Mouse (Mus musculus): Measurements from ENCODE around the gene Yif1a.

Yif1a gene

DNA sequence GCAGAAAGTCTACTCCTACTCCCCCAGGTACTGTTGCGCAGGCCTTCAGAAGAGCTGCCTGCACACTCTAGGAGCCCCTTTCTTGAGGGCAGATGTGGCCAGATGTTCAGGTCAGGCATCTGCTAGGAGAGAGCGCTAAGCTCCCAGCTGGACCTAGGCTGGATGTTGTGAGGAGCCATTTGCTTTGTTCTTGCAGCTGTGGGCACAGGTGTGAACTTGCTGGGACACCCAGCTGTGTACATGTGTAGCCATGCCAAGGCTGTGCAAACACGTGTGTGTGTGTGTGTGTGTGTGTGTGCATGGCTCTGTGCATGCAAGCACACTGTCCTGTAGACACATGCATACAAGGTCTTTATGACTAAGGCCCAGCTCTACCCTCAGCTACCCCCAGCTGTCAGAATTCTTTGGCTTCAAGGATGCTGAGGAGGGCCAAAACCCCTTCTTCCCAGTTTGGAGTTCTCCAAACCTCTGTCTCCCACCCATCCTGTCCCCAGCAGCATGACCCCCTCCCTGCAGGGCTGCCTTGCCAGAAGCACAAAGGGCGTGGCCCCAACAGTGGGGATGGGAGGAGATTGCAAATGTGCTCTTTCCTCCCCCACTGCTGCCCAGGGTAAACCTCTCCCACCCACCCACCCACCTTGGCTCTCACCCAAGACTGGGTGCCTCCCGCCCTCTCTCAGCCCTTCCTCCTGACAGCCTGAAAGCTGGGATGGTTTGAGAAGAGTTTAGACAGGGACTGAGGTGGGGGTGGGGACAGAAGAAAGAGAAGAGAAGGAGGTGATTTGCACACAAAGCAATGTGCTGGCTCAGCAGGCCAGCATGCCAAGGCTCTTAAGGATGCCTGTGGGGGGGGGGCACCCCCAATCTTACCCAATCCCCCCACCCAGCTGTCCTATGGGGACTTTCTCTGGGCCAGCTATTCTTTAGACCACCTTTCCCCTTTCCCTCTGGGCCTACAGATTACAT lies 27.7 kb upstream of the Yif1a start:
- no peak for DNase-seq (ENCODE audit: low read depth, low spot score)

DNA sequence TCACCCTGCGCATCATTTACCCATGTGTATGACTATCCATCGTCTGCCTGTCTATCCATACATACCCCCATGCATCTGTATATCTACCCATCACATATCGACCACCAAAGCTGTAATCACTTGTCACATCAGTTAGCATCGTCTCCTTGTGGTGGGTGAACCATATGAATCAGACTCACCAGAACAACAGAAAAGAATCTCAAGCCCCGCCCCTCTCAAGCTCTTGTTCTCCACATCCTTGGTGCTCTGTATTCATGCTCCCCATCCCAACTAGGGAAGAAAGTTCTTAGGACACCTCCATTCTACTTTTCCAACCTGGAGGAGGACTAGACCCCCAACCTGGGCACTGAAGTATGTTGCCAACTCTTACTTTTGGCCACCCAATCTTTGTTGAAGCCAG lies 26.3 kb upstream of the Yif1a start:
- no peak for DNase-seq (ENCODE audit: low read depth, low spot score)

DNA sequence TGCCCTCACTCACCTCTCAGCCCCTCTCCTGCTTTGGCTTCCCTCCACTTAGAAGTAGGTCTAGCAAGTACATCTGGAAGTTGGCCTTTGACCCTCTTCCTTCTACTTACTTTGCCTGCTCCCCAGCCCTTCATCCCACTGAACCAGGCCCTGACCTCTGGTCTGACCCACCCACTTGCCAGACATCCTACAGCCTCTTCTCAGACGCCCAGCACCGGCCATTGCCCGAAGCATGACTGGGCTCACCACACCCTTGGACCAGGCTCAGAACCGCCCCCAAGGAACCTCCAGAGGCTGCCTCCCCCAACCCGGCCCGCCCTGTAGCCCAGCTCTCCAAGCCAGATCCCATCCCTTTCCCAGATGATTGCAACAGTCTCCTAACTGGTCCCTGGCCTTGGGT lies 25.9 kb upstream of the Yif1a start:
- no peak for DNase-seq (ENCODE audit: low read depth, low spot score)

DNA sequence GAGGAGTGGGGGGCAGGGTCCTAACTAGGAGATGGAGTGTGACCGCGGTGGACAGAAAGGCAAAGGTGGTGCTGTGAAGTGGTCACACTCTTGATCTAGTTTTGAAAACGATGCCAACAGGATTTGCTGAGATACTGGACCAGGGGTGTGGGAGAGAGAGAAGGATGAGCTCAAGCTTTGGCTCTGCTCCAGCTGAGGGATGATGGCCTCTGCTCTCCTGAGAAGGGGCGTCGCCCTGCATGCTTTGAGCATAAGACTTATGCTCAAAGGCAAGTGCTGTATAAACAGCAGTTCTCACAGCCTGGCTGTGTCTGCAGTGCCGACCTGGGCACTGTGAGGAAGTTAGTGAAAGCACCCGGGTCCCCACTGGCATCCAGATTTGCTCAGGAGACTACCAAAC lies 23.2 kb upstream of the Yif1a start:
- DNase-seq (ENCODE audit: low read depth, low spot score): no peak

DNA sequence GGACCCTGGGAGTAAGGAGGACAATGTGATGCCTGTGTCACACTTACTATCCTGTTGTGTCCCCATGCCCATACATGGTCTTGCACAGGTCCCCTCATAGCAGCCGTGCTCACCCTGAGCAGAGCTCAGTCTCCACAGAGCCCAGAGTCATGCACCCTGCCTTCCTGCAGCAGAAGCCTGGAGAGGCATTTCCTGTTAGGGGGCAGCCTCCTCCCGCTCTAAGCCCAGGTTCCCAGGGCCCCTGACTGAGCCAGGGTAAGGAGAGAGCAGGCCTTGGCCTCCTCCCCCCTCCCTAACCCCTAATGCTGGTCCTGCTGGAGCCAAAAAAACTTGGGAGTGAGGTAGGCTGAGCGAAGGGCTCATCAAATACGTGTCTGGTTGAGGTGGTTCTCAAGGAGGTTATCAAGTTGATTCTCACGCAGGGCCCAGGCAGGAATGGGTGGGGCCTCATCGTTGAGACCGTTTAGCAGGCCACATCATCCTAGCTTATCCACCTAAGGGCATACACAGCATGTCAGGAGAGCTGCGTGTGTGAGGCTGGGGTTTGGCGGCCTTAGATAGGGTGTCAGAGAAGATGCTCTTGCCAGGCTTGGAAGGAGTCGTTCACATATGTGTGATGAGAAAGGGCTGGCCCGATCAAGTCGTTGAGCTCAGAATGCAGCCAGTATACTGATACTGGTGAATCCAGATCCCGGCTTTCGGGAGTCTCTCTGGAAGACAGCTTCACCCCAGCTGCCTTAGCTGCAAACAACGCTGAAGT lies 21.1 kb upstream of the Yif1a start:
- DNase-seq (ENCODE audit: low read depth, low spot score): no peak

DNA sequence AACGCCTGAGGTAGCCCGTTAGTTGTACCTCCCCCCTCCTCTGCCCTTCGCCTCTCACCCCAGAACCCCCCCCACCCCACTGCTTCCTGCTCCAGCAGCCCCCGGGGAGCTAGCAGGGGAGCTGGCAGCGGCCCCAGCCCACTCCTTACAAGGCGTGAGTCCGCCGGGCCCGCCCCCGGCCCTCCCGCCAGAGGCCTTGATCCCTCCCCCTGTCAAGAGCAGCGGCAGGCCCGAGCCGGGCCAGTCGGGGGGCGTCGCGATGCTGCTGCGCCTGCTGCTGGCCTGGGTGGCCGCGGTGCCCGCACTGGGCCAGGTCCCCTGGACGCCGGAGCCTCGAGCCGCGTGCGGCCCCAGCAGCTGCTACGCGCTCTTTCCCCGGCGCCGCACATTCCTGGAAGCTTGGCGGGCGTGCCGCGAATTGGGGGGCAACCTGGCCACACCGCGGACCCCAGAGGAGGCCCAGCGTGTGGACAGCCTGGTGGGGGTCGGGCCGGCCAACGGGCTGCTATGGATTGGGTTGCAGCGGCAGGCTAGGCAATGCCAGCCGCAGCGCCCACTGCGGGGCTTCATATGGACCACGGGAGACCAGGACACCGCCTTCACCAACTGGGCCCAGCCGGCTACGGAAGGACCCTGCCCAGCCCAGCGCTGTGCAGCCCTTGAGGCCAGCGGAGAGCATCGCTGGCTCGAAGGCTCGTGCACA lies 20.3 kb upstream of the Yif1a start, which contains the start of gene Cd248:
Gene Cd248 (plus strand): TSS at position 212 of the 703 bp plus-strand sequence.
- DNase-seq (ENCODE audit: low read depth, low spot score): no peak

DNA sequence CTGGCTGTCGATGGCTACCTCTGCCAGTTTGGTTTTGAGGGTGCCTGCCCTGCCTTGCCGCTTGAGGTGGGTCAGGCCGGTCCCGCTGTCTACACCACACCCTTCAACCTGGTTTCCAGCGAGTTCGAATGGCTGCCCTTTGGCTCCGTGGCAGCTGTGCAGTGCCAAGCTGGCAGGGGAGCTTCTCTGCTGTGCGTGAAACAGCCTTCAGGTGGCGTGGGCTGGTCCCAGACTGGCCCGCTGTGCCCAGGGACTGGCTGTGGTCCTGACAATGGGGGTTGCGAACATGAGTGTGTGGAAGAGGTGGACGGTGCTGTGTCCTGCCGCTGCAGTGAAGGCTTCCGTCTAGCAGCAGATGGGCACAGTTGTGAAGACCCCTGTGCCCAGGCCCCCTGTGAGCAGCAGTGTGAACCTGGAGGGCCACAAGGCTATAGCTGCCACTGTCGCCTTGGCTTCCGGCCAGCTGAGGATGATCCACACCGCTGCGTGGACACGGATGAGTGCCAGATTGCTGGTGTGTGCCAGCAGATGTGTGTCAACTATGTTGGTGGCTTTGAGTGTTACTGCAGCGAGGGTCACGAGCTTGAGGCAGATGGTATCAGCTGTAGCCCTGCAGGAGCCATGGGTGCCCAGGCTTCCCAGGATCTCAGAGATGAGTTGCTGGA lies 19.6 kb upstream of the Yif1a start:
- DNase-seq (ENCODE audit: low read depth, low spot score): no peak

DNA sequence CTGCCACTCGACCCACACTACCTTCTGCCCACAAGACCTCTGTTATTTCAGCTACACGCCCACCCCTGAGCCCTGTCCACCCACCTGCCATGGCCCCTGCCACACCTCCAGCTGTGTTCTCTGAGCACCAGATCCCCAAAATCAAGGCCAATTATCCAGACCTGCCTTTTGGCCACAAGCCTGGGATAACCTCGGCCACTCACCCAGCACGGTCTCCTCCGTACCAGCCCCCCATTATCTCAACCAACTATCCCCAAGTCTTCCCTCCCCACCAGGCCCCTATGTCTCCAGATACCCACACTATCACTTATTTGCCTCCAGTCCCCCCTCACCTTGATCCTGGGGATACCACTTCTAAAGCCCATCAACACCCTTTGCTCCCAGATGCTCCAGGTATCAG lies 18.9 kb upstream of the Yif1a start:
- no peak for DNase-seq (ENCODE audit: low read depth, low spot score)

DNA sequence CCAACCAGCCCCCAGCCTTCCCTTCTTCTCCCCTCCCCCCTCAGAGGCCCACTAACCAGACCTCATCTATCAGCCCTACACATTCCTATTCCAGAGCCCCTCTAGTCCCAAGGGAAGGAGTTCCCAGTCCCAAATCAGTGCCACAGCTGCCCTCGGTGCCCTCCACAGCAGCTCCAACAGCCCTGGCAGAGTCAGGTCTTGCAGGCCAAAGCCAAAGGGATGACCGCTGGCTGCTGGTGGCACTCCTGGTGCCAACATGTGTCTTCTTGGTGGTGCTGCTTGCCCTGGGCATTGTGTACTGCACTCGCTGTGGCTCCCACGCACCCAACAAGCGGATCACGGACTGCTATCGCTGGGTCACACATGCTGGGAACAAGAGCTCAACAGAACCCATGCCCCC lies 18.4 kb upstream of the Yif1a start:
- no peak for DNase-seq (ENCODE audit: low read depth, low spot score)

DNA sequence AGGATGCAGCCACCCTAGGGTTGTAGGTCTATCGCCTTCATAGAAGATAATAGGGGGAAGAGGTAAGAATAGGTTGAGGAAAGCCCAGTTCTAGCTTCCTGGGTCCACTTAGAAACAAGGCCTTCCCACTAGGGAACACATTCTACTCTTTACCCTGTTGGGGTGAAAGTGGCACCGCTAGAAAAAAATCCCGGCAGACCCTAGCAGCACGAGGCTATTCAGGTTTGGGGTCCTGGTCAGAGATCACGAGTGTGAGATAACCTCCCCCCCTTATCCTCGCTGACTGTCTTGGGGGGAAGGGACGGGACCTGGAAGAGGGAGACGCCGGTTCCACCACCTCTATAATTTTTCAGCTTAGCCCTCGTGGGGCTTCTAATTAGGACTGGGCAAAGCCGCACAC lies 17.3 kb upstream of the Yif1a start:
- DNase-seq (ENCODE audit: low read depth, low spot score): no peak

DNA sequence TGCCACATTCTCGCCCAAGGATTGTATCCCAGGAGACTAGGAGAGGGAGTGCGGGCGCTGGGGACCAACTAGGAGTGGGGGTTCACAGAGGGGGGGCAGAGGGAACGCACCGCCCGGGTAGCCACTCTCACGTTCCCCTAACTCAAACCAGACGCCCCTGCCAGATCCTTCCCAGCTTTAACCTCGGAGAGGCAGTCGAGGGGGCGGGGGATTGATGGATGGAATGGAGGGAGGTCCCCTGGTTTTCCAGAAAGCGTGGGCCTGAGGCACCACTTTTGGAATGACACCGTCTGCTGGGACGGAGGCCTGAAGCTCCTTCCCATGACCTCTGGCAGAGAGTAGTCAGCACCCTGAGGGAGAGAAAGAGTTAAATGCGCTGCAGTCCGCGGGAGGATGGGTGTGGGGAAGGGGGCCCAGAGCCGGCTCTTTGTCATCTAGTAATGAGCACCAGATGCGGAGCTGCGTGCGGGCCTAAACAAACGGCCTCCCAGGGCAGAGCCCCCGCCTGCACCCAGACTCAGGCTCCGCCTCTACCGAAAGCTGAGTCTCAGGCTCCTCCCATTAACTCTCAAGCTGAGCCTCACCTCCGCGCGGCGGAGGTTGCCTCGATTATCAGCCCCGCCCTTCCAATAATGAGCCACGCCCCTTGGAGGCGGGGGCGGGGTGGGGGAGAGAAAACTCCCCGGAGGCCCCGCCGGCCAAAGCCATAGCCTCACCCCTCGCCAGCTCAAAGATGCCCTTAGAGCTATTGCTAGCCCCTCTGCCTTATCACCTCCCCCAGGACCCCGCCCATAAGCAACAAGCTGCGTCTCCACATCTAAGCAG lies 16.6 kb upstream of the Yif1a start:
- DNase-seq (ENCODE audit: low read depth, low spot score): no peak

DNA sequence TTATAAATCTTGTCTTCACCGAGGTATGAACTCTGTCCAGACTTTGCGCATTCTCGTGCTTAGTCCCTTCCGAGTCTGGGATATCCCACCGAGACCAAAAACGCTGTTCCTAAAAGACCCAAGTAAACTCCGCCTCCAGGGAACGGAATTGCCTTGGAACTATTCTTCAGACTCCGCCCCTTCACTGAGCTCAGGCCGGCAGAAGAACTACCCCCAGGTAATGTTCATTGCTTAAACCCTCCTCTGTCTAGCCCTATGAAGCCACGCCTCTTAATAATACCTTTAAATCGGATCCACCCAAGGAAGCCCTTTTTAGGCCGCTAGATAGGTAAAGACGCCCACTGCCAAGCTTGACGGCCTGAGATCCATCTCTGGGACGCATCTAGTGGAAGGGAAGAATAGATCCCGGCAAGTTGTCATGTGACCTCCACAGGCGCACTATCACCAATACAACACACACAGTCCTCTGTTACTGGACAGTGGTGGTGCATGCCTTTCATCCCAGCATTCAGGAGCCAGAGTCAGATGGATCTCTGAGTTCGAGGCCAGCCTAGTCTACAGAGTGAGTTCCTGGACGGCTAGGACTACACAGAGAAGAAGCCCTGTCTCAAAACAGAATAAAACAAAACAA lies 15.8 kb upstream of the Yif1a start:
- no peak for DNase-seq (ENCODE audit: low read depth, low spot score)

DNA sequence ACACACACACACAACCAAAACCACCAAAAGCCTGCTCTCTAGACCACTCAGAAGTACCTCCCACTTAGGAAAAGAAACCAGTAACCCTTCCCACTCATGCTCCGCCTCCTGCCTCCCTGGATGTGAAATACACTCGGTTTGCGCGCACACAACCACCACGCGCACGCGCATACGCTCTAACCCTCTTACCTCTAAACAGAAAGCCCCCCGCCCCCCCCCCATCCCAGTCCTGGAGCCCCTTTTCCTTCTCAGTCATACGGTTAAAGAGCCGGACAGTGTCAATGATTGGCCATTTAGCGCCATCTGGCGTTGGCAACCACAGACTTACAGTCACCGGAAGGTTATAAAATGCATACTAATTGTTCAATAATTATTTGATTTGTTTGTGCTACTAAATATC lies 15.3 kb upstream of the Yif1a start:
- no peak for DNase-seq (ENCODE audit: low read depth, low spot score)

DNA sequence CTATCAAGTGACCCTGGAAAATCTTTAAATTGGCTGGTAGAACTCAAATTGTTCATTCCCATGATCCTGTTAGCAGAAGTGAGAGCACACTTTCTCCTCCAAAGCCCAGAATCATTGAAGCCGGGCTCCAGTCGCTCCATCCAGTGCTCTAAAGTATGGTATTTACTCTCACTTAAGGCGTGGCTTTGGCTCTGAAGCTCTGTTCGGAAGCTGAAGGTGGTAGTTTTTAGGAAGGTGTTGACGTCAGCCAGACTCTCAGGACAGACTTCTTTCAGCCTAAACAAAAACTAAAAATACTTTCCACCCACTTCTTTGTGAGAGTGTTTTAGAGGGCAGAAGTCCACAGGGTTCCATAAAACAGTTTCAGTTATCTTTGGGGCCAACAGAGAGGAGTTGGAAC lies 14.8 kb upstream of the Yif1a start:
- DNase-seq (ENCODE audit: low read depth, low spot score): no peak

DNA sequence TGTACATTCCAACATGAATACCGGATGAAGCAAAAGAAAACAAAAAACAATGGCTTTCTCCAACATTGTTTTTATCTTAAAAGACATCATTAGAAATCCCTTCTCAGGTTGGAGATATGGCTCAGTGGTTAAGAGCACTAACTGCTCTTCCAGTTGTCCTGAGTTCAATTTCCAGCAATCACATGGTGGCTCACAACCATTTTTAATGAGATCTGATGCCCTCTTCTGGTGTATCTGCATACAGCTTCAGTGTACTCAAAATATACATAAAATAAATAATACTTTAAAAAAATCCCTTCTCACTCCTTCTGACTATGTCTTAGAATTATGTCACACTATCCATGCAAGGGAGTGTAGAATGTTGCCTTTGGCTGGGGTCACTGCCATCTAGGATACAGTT lies 9.1 kb upstream of the Yif1a start:
- DNase-seq (ENCODE audit: low read depth, low spot score): no peak

DNA sequence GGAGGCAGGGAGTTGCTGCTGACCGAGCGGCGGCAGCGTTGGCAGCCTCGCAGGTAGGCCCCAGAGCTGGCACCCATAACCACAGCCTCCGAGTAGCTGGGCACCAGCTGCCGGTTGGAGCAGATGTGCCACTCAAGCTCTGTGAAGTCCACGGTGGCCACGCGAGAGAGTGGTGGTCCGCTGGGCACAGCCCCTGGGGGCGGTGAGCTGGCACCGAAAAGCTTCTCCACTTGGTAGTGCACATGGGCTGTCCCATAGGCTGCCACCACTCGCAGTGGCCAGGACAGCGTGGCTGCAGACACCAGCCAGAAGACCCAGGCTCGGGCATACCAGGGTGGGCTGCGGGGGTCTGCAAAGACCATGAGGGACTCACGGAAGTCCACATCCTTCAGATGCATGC lies 6.3 kb upstream of the Yif1a start:
- DNase-seq (ENCODE audit: low read depth, low spot score): no peak

DNA sequence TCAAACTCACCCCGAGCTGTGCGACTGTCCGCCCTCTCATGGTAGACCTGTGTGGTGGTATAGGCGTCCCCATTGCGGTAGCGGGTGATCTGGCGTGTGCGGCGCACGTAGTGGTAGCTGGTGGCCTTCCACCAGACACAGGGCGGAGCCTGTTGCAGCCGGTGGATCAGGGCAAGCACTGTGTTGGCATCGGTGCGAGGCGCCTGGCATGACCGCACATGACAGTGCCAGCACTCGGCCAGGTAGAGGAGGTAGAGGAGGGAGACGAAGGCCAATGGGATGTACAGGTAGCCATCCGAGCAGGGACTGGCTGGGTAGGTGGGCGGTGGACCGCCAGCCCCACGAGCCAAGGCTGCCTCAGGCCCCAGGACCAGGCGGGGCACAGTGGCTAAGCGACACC lies 5.7 kb upstream of the Yif1a start:
- no peak for DNase-seq (ENCODE audit: low read depth, low spot score)

DNA sequence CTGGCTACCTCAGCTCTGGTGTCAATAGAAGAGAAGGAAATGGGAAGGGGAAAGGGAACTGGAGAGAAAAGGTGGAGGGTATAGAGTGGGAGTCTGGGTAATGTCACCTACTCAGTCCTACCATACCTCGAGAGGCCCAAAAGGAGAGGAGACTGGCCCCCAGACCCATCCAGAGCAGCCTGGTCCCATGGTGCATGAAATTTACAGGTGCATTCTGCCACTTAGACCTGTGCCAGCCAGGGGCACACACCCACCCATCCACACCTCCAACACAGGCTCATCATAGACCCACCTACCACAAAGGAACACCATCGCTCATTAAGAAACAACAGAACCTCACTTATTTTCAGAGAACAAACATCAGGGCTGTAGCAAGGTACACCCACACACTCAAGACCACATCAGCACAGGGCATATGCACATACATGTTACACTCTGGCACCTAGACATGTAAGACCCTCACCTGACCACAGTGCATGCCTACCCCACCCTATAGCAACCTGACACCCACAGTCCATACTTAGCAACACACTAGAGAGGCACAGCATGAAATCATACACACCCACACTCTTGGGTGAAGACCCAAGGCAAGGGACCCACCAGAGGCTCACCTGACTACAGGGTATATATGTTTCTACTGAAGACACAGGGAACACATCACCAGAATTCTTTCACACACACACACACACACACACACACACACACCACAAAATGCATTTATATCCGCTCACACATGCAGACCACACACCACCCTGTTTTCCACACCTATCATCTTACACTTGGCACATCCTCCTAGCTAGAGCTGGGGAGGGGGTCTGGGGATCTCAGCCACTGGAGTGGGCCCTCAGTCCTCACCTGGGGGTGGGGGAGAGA lies 4.1 kb upstream of the Yif1a start:
- no peak for DNase-seq (ENCODE audit: low read depth, low spot score)

DNA sequence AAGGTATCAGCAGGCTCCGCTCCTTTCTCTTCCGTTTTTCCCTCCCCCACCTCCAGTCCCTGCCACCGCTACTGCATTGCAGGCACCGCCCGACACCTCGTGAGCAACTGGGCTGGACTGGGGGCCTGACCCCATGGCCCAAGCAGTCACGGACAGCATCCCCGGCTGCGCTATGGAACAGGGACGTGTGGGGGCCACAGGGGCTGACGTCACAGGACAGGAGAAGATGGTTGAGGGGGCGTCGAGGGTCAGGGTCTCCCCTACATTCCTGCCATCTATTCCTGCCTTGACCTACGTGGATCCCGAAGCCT lies 3.5 kb upstream of the Yif1a start:
- no peak for DNase-seq (ENCODE audit: low read depth, low spot score)
